Mouse (Mus musculus) kidney, postnatal 0 days (tissue): Measurements from ENCODE around the gene Prox2. TPM values are rescaled to one million over a fixed set of nuclear protein-coding genes. Genes with fewer than 3 reads are reported as not detected.

Source experiments
- ATAC-seq: fragments of 200-750 bp; cut with Nextera tagmentation; replicated peaks from 2 replicates; pipeline ENCODE4 v1.8.0; 2017; ENCODE audit warnings: low read depth, moderate number of reproducible peaks, moderate TSS enrichment, moderate library complexity; ENCODE audit not compliant: low FRiP score
- DNase-seq: peaks from one replicate; pipeline ENCODE4 v3.0.0-alpha.2; 2016; ENCODE audit warnings: low spot score
- H3K27ac ChIP-seq: fragments of 300-500 bp; sonication (generic); 2 replicates; pipeline ENCODE4 v1.5.1; 2014; ENCODE audit warnings: mild to moderate bottlenecking
- H3K27me3 ChIP-seq: fragments of 300-500 bp; sonication (generic); 2 replicates; pipeline ENCODE4 v1.6.1; 2014; ENCODE audit warnings: low read length, mixed read lengths; ENCODE audit not compliant: insufficient read depth
- H3K36me3 ChIP-seq: fragments of 300-500 bp; sonication (generic); 2 replicates; pipeline ENCODE4 v1.6.1; 2014; ENCODE audit warnings: low read length, mixed read lengths; ENCODE audit not compliant: insufficient read depth
- H3K4me1 ChIP-seq: fragments of 300-500 bp; sonication (generic); replicated peaks from 2 replicates; pipeline ENCODE4 v1.6.1; 2014; ENCODE audit warnings: antibody characterized with exemption, low read length, mixed read lengths; ENCODE audit not compliant: insufficient read depth
- H3K4me2 ChIP-seq: fragments of 300-500 bp; sonication (generic); 2 replicates; pipeline ENCODE4 v1.6.1; 2014; ENCODE audit warnings: mild to moderate bottlenecking, low read length, moderate library complexity, mixed read lengths
- H3K4me3 ChIP-seq: fragments of 300-500 bp; sonication (generic); replicated peaks from 2 replicates; pipeline ENCODE4 v1.5.1; 2014; ENCODE audit warnings: low read depth, low read length
- H3K9ac ChIP-seq: fragments of 300-500 bp; sonication (generic); 2 replicates; pipeline ENCODE4 v1.6.1; 2014; ENCODE audit warnings: low read depth, low read length
- H3K9me3 ChIP-seq: fragments of 300-500 bp; sonication (generic); replicated peaks from 2 replicates; pipeline ENCODE4 v1.6.1; 2016; ENCODE audit warnings: low read length, inconsistent platforms, mixed read lengths
- CTCF ChIP-seq: IDR thresholded peaks from 2 replicates; pipeline ENCODE4 v1.5.1; 2016; ENCODE audit warnings: antibody characterized with exemption, low read depth, mild to moderate bottlenecking, moderate library complexity
- WGBS: fragments of 180-500 bp; shearing (Covaris S2); extraction: QIAGEN DNeasy Blood & Tissue Kit; methylation state at CpG from one replicate; pipeline ENCODE4 v1.1.7; 2014; 5-methylcytosine and 5-hydroxymethylcytosine counted together
- polyA plus RNA-seq: library from polyadenylated mRNA; unstranded; fragments of >200 nt; fragmentation: Nextera tagmentation; extraction: Ambion mirVana; gene quantifications from 2 replicates; pipeline ENCODE4 v1.2.1, GENCODE M21; 2015

The Prox2 gene
- polyA plus RNA-seq, 1 experiment from 2014 or later, result 3.3 TPM

GRCm38 (mm10) chr12:85051218-85051617 is 59.3 kb downstream of the Prox2 start:
- H3K36me3 ChIP-seq, result peaks cover 40% of the 10 kb centered on the region
- peak; percentile 1 for DNase-seq
- WGBS, result 40% methylated on average over 6 of the region's 6 CpGs

More at GRCm38 (mm10) chr12:85051218-85051617, 59.3 kb downstream of the Prox2 start:
- Histone ChIP-seq H3K27me3 (no peaks in the 10 kb centered on the region), H3K27ac (0 out of 2 replicates have a peak overlapping the region, but pooled peaks have one; percentile 2), H3K9ac (no peak overlapping the region), H3K4me1 (no peaks in the 10 kb centered on the region), H3K9me3 (no peaks in the 10 kb centered on the region), H3K4me2 (0 out of 2 replicates have a peak overlapping the region, but pooled peaks have one; percentile 1), H3K4me3 (no peak overlapping the region)
- TF ChIP-seq CTCF, result no peak
- ATAC-seq, result no peak

Other genes with a start within 250 kb of the Prox2 start
- gene Ltbp2, start 234.2 kb downstream of the Prox2 start, polyA plus RNA-seq, result 0.14 and 0.64 TPM in 2 replicates
- gene Fcf1, start 139.9 kb downstream of the Prox2 start, polyA plus RNA-seq, result 137 and 143 TPM in 2 replicates
- 8.8 and 9.8 TPM in 2 replicates for gene Arel1, start 139.9 kb downstream of the Prox2 start, polyA plus RNA-seq
- 19.5 and 19.7 TPM in 2 replicates for gene Ylpm1, start 114.4 kb downstream of the Prox2 start, polyA plus RNA-seq
- gene Dlst, start 74 bp upstream of the Prox2 start, polyA plus RNA-seq, result 123 and 131 TPM in 2 replicates
- 0.87 and 1.1 TPM in 2 replicates for gene Rps6kl1, start 40.5 kb upstream of the Prox2 start, polyA plus RNA-seq
- 5.6 and 6.1 TPM in 2 replicates for gene Pgf, start 67.0 kb upstream of the Prox2 start, polyA plus RNA-seq
- gene Eif2b2, start 108.7 kb upstream of the Prox2 start, polyA plus RNA-seq, result 76.0 and 82.0 TPM in 2 replicates
- 7.1 and 7.3 TPM in 2 replicates for gene Mlh3, start 159.8 kb upstream of the Prox2 start, polyA plus RNA-seq
- gene Acyp1, start 177.7 kb upstream of the Prox2 start, polyA plus RNA-seq, result 79.6 and 87.7 TPM in 2 replicates
- 3.5 TPM in 2 replicates for gene Zc2hc1c, start 177.8 kb upstream of the Prox2 start, polyA plus RNA-seq
- 15.5 and 16.4 TPM in 2 replicates for gene Nek9, start 228.6 kb upstream of the Prox2 start, polyA plus RNA-seq